Mouse (Mus musculus): ENCODE results near the gene Pde6c. TPM values are rescaled to one million over a fixed set of nuclear protein-coding genes. Genes with fewer than 3 reads are reported as not detected.

Gene Pde6c
- polyA plus RNA-seq (2017; shearing (Covaris generic)) = not detected

- ATAC-seq = no peak
Observed at GRCm38 (mm10) chr19:38132481-38132880, at the start of gene Pde6c. Gene Pde6c, plus strand, starts transcription at chr19:38132781.

GRCm38 (mm10) chr19:38082931-38083525 lies 49.6 kb upstream of the Pde6c start:
- no peak for ATAC-seq

- ATAC-seq = no peak
Observed at GRCm38 (mm10) chr19:38085841-38086240, 46.7 kb upstream of the Pde6c start.

GRCm38 (mm10) chr19:38086948-38087551 lies 45.5 kb upstream of the Pde6c start:
- no peak for ATAC-seq

- ATAC-seq = no peak
Observed at GRCm38 (mm10) chr19:38089358-38089757, 43.2 kb upstream of the Pde6c start.

GRCm38 (mm10) chr19:38091512-38091985 lies 41.0 kb upstream of the Pde6c start:
- ATAC-seq = no peak

- no peak for ATAC-seq
Observed at GRCm38 (mm10) chr19:38096231-38096630, 36.4 kb upstream of the Pde6c start.

GRCm38 (mm10) chr19:38096858-38097758 lies 35.5 kb upstream of the Pde6c start, which contains the start of gene Ffar4:
Gene Ffar4, plus strand, starts transcription at chr19:38097071.
- no peak for ATAC-seq

GRCm38 (mm10) chr19:38107871-38108270 lies 24.7 kb upstream of the Pde6c start:
- no peak for ATAC-seq

GRCm38 (mm10) chr19:38109506-38110242 lies 22.9 kb upstream of the Pde6c start:
- no peak for ATAC-seq

- no peak for ATAC-seq
Observed at GRCm38 (mm10) chr19:38111056-38111455, 21.5 kb upstream of the Pde6c start.

GRCm38 (mm10) chr19:38112575-38112974 lies 20.0 kb upstream of the Pde6c start:
- no peak for ATAC-seq

GRCm38 (mm10) chr19:38114834-38115491 lies 17.6 kb upstream of the Pde6c start:
- ATAC-seq = no peak

GRCm38 (mm10) chr19:38120123-38120760 lies 12.3 kb upstream of the Pde6c start:
- no peak for ATAC-seq

GRCm38 (mm10) chr19:38123921-38124320 lies 8.7 kb upstream of the Pde6c start:
- no peak for ATAC-seq

- ATAC-seq = no peak
Observed at GRCm38 (mm10) chr19:38124401-38125218, 8.0 kb upstream of the Pde6c start.

- no peak for ATAC-seq
Observed at GRCm38 (mm10) chr19:38125219-38125610, 7.4 kb upstream of the Pde6c start, which contains the start of gene Rbp4. Gene Rbp4, minus strand, starts transcription at chr19:38125281.

- no peak for ATAC-seq
Observed at GRCm38 (mm10) chr19:38126656-38127055, 5.9 kb upstream of the Pde6c start.

- ATAC-seq = no peak
Observed at GRCm38 (mm10) chr19:38133986-38134385, 1.4 kb downstream of the Pde6c start.

- ATAC-seq = no peak
Observed at GRCm38 (mm10) chr19:38134806-38135205, 2.2 kb downstream of the Pde6c start.
